Mouse (Mus musculus): ENCODE data around the gene Apaf1.
A peak's percentile ranks its signal among the peaks of the same experiment; 100 is the strongest.

Apaf1 gene

DNA sequence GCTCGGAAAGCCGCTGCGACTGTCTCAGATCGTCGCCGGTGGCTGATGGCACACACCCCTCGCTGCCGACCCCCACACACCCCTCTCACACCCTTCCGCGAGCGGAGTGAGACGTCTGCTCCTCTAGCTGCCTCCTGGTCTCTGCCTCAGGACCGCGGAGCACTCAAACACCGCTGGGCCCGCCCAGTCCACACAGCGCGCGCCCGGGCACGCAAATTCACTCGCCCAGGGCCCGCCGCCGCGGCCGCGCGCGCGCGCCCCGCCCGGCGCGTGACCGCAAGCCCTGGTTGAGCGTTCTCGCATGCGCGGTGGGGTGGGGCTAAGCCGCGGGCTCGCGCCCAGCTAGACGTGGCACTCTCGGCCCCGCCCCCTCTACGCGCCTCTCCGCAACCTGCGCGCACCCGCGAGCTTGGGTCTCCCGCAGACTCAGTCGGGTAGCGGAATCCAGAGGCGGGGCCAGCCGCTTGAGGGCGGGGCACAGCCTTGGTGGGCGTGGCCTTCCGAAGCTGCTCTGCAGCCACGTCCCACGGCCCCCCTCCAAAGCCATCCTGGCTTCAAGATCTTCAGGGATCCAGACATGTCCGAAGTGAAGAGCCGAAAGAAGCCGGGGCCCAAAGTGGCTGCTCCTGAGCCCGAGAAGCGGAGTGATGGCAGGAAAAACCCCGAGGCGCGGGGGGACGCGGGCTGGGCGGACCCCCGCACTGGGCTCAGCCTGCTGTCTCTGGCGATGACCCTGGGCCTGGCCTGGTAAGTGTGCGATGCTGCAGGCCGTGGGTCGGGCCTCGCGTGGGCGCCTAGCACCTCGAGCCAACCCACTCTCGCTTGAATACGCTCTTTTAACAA, at the start of gene Apaf1, which contains the start of gene Ikbip:
Apaf1 (minus strand) TSS at position 221 of the 843 bp plus-strand sequence.
Ikbip (plus strand) TSS at position 391 of the 843 bp plus-strand sequence.
- peak; percentile 93 for DNase-seq (ENCODE audit: low read depth)

GRCm38 (mm10) chr10:91131565-91131964, 49.0 kb upstream of the Apaf1 start:
- no peak for DNase-seq (ENCODE audit: low read depth)

DNA sequence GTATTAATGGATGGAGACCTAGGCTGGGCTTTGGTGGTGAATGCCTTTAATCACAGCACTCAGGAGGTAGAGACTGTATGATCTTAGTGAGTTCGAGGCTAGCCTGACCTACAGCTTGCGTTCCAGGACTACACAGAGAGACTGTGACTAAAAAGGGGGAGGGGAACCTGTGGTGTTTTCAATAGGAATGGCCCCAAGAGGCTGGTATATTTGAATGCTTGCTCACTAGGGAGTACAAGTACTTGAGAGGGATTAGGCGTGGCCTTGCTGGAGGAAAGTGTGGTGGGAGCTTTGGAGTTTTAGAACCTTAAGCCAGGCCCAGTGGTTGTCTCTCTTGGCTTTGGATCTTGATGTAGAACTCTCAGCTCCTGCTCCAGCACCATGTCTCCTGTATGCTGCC, 48.2 kb upstream of the Apaf1 start:
- no peak for DNase-seq (ENCODE audit: low read depth)

DNA sequence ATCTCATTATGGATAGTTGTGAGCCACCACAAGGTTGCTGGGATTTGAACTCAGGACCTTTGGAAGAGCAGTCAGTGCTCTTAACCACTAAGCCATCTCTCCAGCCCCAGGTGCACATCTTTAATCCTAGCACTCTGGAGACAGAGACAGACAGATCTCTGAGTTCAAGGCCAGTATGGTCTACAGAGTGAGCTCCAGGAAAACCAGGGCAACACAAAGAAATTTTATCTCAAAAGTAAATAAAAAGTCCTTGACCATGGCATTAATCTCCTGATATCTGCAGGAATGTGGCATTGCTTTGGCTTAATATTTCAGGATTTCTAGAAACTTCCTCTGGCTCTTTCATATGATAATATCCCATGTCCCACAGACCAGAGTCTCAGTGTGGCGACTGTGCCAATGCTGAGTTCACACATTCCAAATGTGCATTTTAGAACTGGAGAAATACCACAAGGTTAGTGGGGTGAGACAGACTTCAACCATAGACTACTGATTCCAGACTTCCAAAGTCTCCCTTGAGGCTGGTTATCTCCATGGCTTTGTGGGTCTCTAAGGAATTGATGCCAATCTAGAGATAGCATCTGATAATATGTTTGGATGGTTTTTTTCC, 46.1 kb upstream of the Apaf1 start:
- no peak for DNase-seq (ENCODE audit: low read depth)

GRCm38 (mm10) chr10:91127395-91127794, 44.8 kb upstream of the Apaf1 start:
- DNase-seq (ENCODE audit: low read depth), result no peak

GRCm38 (mm10) chr10:91126618-91127355, 44.2 kb upstream of the Apaf1 start:
- DNase-seq (ENCODE audit: low read depth), result no peak

DNA sequence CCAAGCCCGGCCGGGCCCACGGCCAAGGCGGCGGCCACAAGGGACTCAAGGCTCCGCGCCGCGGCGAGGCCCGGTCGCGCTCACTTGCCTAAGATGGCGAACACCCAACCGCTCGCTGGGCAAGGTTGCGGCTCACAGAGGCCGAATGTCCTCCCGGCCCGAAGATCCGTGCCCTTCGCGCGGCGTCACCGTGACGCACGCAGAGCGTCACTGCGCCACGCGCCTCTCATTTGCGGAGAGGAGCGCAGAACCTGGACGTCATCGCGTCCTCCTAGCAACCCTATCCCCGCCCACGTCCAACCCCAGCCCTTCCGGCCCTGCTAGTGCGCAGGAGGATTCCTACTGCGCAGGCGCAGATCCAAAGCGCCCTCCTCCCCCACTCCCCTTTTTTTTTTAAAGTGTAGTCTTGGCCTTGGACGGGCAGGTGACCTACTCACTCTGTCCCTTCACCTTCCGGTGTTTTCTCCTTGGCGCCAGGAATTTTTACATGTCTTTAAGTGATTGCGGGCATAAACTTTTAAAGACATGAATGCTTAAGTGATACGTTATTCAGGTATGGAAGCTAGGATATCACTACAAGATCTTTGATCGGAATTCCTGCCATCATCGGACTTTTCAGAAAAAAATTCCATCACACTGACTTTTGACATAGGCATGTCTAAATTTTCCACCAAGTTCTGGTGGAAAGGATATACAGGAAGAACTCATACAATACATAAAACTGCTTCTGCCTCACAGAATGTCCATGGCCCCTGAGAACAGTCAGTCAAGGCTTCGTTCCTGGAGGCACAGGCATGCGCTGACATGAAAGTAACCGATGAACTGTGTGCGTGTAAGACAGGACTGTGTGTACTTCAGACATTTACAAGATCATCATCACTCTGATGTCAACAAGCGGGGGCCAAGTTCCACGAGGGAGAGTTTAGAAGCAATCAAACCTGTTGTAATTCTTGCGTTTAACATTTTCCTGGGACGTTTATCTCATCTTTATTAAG, 41.6 kb upstream of the Apaf1 start, which contains the start of gene Slc25a3:
Slc25a3 (minus strand) TSS at position 232 of the 995 bp plus-strand sequence.
- peak; percentile 96 for DNase-seq (ENCODE audit: low read depth)

DNA sequence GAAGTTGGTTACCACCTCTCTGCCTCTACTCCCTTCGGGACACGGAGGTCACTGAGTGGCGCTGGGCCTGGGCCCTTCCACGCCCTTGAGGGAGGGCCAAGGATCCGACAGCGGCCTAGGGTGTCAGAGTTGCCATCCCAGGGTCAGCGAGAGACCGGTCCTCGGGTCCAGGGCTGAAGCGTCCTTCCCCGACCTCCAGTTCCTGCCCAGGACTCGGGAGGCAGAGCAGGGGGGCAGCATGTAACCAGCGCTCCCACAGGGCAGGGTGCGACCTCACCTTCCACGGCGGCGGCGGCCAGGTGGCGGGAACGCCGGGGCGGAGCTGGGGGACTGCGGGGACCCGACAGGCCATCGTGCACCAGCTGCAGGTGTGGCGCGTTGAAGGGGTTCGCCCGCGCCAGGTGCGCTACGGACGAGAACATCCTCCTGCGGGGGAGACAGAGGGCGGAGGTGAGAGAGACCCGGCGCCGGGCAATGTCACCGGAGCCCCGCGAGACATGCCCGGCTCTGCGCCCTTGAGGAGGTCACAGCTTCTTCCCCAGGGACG, 40.8 kb upstream of the Apaf1 start:
- no peak for DNase-seq (ENCODE audit: low read depth)

- no peak for DNase-seq (ENCODE audit: low read depth)
Measured at GRCm38 (mm10) chr10:91122646-91123045, 40.1 kb upstream of the Apaf1 start.

DNA sequence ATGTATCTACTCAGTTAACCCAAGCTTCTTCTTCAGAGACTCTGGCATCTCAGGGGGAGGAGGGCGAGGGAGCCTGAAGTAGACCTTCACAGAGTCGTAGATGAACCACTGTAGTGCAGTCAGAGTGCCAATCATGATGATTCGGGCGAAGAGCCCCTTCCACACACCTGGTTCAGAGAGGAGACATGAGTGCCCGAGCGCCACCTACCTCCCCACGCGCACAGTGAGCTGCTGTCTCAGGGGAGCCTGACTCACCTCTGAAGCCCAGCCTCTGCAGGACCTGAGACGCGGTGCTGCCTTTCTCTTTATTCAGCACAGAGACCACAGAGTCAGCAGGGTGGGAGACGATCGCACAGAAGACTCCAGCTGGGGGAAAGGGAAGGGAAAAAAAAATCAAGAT, 34.4 kb upstream of the Apaf1 start:
- no peak for DNase-seq (ENCODE audit: low read depth)

GRCm38 (mm10) chr10:91109841-91110240, 27.3 kb upstream of the Apaf1 start:
- DNase-seq (ENCODE audit: low read depth), result no peak

GRCm38 (mm10) chr10:91105981-91106380, 23.4 kb upstream of the Apaf1 start:
- no peak for DNase-seq (ENCODE audit: low read depth)

- DNase-seq (ENCODE audit: low read depth), result no peak
Measured at GRCm38 (mm10) chr10:91102799-91103590, 20.4 kb upstream of the Apaf1 start.

DNA sequence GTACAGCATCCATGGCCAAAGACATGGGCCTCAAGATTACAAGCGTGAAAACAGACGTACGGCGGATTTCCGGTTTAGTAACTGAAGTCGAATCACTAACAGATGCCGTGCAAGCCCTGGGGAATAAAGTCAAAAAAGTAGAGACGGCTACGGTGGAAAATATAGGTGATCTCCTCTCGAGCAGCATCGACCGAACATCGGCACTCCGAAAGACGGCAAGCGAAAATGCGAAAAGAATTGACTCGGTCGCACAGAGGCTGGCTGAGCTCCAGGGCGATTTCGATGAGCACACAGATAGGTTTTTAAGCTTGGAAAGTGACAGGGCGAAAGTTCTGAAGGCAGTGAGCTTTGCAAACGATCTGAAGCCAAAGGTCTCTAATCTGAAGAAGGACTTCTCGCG, 19.4 kb upstream of the Apaf1 start:
- DNase-seq (ENCODE audit: low read depth), result no peak

GRCm38 (mm10) chr10:91100101-91100500, 17.5 kb upstream of the Apaf1 start:
- DNase-seq (ENCODE audit: low read depth), result no peak

DNA sequence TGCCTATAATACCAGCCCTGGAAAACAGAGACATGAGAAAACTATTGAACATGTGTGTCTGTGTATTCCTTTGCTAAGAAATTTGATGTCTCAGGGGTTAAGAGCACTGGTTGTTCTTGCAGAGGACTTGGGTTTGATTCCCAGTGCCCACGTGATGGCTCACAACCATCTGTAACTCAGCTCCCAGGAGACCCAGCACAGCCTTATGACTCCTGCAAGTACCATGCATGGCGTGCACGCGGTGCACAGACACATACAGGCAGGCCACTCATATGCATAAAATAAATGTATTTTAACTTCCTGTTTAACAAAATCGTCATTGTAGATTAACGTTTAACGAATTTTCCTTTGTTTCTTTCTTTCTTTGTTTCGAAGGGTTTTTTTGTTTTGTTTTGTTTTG, 15.5 kb upstream of the Apaf1 start:
- DNase-seq (ENCODE audit: low read depth), result no peak

- no peak for DNase-seq (ENCODE audit: low read depth)
Measured at GRCm38 (mm10) chr10:91094251-91095104, 11.9 kb upstream of the Apaf1 start.

- no peak for DNase-seq (ENCODE audit: low read depth)
Measured at GRCm38 (mm10) chr10:91092812-91093211, 10.2 kb upstream of the Apaf1 start.

GRCm38 (mm10) chr10:91083393-91083927, 890 bp upstream of the Apaf1 start:
- DNase-seq (ENCODE audit: low read depth), result peak; percentile 27
